Mouse (Mus musculus): ENCODE data around the gene Nfkbia.

Nfkbia gene

DNA sequence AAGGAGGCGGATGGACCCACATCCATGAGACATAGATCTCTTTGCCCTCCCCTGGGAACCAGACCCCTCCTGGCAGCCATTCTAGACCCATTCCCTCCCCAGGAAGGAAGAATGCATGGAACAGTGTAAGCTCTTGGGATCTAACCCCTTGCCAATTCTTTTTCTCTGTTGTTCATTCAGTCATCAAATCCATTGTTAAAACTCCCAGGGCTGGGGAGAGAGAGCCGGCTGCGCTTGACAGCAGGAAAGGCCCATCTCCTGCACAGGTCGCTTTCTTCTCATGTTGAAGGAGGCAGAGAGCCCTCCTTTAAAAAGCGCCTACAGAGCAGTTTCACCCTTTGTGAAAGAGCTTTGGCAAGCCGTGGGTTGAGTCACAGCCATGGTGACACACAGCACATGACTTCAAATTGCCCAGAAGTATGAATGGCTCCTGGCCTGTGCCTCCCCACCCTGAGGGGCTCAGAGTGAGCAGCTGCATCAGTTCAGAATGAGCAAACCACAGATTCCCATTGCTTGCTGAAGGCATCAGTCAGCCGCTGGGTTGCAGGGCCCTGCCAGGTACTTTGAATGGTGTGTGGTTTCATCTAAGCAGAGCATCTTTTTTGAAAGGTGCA is 26.3 kb downstream of the Nfkbia start:
- peak in 1 of 2 experiments; percentile 63 for DNase-seq (ENCODE audit: low spot score in 2 of 2)

DNA sequence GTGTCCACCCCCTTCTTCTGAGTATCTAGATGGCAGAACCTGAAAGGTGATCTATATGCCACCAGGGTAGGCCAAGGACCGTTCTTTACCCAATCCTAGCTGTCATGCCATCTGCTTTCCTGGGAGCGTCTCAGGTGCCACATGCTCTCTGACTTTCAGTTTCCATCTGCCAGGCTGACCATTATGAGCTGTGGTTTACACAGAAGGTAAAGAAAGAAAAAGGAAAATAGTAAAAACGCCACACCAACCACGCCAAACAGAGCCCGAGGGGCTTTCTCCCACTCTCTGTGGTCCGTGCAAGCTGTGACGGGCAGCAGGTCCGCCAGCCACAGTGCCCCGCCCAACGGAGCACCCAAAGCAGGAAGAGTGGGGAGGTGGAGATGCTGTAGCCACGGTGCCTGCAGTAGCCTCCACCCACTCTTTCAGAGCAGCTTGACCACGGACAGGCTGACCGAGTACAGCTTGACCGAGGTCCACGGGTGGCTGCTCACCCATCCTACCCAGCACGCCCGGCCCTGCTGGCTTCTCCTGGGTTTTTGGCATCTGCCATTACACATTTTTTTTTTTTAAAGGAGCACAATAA is 27.0 kb downstream of the Nfkbia start:
- DNase-seq (ENCODE audit: low spot score in 2 of 2), result peak in 1 of 2 experiments; percentile 49

DNA sequence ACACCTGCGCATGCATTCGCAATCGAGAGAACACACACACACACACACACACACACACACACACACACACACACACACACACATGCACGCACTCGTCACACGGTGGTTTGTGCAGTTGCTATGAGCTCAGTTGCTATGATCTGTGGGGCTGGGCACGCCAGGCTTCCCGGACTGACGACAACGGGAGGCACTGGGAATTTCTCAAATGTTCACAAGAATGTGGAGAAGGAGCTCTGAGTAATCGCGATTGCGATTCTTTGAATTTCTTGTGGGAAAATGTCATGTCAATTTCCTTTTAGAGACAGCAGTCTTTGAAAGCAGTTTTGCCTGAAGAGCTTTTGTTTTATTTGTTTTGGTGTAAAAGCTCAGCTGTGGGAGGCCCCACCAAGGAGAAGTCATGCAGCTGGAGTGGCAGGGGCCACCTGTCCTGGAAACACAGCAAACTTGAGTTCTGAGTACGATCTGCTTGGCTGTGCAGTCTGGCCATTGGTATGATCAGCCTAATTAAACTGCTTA is 27.5 kb downstream of the Nfkbia start:
- peak; percentile 40 to 41 for DNase-seq (ENCODE audit: low spot score in 2 of 2)

DNA sequence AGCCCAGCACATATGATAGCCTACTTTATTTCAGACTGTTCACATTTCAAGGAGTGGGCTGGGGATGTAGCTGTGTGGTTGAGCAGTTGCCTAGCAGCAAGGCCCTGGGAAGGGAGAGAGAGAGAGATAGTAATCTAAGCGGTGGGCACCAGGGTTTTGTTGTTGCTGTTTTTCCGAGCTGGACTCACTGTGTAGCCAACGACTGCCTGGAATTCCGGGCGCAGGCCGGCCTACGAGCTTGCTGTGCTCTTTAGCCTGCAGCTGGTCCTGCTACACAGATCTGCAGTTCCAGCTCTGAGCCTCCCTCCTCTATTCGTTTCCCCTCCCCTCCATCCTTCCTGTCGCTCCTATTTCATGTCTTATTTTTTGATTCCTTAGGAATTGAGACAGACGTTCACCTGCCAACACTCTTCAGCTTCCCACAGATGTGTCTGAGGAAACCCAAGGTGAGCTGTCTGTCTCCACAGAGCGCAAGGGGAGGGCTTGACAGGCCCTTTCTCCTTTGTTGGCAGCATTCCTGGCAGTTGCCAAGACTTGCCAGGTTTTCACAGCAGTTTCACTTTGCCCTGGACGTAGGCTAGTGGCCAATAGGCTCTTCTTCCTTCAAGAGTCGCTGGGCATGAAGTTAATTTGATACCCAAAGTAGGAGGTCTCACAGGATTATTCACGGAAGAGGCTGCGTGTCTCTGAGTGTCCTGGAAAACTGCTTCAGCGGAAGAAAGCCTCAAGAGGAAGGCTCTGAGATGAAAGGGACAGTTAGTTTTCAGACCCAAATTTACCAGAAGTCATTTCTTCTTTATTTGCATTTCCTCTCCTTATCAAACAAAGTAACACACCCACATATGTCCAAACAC is 28.2 kb downstream of the Nfkbia start:
- DNase-seq (ENCODE audit: low spot score in 2 of 2), result peak; percentile 70 to 81

DNA sequence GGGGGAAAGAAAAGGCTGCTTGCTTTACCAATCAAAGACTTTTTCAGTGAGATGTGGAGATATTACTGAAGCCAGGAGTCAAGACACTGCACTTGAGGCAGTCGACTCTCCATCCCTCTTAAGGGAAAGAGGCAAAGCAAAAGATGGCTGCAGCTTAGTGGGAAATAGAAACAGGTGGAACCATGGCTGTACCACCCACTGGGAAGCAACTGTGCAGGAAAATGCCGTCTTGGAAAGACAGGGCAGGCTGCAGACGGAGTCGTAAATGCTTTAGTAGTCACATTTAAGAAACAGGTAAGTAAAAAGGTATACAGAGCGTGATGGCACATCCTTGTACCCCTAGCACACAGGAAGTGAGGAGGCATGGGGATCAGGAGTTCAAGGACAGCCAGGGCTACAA is 29.4 kb downstream of the Nfkbia start:
- DNase-seq (ENCODE audit: low spot score in 2 of 2), result no peak

DNA sequence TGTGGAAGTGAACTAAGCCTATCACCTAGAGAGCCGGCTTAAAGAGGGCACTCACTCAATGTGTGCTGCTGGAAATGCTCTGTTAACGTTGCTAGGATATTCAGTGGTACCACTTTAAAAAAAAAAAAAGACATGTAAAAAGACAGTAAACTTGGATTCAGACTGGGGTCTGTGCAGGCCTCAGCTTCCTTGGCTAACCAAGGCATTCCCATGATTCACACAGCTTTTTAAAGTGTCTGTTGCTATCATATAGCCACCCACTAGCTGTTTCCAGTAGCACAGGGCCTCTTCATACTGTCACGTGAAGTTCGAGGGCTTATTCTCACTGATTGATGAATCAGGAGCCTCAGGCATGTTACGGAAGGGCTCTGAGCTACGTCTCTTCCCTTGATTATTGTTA is 30.0 kb downstream of the Nfkbia start:
- DNase-seq (ENCODE audit: low spot score in 2 of 2), result no peak

DNA sequence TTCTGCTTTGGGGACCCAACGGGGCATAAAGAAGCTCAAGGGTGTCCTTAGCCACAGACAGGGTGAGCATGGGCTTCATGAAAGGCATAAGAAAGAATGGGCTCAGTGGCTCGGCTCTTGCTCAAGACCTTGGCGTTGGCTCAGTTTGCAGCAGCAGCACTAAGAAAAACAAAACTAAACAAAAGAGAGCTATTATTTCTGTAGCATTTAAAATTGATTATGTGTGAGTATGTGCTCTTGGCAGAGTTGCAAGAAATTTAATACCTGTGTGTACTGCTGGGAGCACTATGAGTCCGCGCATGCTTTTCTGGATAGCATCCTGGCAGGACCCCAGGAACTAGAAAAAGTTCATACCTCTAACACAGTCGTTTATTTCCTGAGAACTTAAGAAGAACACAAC is 30.7 kb downstream of the Nfkbia start:
- DNase-seq (ENCODE audit: low spot score in 2 of 2), result peak in 1 of 2 experiments; percentile 55

DNA sequence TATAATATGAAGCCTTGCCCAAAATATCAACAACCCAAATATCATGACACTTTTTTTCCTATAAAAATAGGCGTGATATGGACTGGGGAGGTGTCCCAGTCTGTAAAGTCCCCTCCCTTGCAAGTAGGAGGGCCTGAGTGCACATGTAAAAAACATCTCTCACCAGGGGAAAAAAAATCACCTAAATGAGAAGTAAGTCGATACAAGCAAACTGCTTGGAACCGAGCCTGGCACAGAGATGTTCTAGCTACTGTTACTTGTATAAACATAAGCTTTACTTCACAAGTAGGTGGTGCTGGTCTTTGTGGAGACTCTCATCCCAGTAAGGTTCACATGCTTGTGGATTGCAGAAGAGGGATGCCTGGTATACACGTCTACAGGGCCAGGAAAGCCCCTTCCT is 31.5 kb downstream of the Nfkbia start:
- no peak for DNase-seq (ENCODE audit: low spot score in 2 of 2)

DNA sequence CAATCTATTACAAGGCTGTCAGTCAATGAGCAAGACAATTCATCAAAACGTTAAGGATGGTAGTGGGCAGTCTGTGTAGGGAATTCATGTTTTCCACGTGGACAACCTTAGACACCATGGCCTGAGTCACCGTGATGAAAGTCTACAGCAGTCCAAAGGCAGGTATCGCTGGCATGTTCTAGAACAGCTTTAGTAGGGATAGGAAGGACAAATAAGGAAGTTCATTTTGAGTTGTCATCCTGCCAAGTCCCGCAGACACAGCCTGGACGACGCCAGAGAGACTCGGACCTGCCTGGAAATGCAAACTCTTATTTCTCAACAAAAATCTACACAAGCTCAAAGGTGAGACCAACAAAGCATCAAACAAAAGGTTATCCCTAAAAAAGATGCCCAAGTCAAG is 32.7 kb downstream of the Nfkbia start:
- DNase-seq (ENCODE audit: low spot score in 2 of 2), result peak; percentile 36 to 44

DNA sequence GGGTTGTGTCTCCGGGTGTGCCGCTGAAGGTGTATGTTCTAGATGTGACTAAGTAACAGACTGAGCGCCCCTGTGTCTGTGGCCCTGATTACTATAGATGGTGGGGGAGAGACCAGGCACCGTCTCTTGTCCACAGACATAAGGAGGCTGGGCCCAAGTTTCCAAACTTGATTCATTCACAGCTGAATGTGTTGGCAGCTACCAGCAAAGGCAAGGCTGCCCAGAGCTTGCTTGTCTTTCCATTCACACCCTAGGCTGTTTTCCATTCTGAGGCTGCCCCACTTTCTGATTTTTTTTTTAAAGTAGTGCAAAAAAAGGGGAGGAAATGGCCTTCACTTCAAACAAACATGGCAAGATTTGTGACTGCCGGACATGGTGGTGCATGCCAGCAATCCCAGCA is 35.6 kb downstream of the Nfkbia start:
- no peak for DNase-seq (ENCODE audit: low spot score in 2 of 2)

DNA sequence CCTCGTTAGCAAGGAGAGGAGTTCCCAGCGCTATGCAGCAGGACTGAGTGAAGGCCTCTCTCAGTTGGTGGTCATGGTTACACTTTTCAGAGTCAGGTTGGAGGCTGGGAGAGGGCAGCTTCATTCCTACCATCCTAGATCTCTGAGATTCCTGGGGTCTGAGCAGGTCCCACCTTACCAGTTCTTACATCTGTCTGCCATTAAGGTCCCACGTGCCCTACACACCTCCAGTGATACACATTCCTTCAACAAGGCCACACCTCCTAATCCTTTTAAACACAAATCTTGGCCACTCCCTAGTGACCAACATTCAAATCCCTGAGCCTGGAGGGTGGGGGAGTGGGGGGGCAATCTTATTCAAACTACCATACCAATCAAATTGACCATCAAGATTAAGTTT is 36.3 kb downstream of the Nfkbia start:
- DNase-seq (ENCODE audit: low spot score in 2 of 2), result no peak

DNA sequence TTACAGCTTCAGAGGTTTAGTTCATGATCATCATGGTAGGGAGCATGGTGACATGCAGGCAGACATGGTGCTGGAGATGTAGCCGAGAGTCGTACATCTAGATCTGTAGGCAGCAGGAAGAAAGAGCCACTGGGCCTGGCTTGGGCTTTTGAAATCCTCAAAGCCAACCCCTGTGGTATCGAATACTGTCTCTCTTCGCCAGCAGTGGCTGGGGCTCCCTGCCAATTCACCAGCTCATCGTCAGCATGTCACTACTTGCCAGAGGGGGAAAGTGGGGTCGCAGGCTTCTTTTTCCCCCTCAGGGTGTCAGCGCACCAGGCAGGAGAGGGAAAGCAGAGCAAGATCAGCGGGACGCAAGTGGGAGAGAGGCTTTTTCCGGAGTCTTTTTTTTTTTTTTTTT is 37.2 kb downstream of the Nfkbia start:
- no peak for DNase-seq (ENCODE audit: low spot score in 2 of 2)

DNA sequence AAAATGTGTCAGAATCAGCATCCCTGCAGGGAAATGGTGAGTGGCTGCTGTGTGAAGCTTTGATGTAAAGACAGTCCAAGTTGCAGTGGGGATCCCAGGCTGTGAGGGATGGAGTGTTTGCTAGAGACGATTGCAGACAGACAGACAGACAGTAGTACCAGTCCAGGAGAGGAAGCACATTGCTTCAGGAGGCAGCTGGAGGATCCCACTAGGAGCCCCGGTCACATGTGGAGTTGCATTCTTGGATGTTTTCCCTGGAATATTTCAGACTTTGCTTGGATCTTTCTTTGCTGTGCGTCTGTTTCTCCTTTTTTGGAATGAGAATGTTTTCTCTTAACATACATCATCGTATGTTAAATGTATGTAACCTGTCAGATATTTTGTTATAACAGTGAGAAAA is 38.5 kb downstream of the Nfkbia start:
- DNase-seq (ENCODE audit: low spot score in 2 of 2), result no peak

DNA sequence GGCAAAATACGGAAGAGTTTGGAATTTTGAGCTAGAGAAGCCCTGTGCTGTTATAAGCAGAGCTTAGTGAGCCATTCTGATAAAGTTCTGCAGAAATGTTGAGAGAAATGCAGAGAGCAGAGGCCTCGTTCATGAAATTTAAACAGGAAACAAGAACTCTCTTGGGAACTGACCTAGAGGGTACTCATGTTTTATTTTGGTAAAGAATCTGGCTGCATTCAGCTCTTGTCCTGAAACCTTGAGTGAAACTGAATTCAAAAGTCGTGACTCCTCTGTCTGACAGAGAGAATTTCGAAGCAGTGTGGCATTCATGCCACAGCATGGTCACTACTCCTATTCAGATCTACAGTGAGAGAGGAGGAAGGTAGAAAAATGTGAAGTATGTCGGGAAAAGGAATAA is 39.6 kb downstream of the Nfkbia start:
- DNase-seq (ENCODE audit: low spot score in 2 of 2), result no peak

DNA sequence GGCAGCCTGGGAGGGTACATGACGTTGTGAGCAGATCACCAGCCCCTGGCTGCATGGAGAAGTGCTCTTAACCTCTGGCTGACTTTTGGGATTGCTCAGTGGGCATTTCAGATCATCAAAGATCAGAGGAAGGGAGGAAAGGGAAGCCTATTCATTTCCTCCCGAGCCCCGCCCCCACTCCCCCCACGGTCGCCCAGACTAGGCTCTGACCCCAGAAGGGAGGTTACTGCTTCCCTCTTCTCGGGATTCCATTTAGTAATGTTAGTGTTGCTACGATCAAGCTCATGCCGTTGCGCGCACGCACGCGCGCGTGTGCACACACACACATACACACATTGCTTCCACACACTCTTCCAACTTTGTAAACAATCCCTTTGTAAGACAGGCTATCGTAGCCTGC is 42.0 kb downstream of the Nfkbia start:
- no peak for DNase-seq (ENCODE audit: low spot score in 2 of 2)

DNA sequence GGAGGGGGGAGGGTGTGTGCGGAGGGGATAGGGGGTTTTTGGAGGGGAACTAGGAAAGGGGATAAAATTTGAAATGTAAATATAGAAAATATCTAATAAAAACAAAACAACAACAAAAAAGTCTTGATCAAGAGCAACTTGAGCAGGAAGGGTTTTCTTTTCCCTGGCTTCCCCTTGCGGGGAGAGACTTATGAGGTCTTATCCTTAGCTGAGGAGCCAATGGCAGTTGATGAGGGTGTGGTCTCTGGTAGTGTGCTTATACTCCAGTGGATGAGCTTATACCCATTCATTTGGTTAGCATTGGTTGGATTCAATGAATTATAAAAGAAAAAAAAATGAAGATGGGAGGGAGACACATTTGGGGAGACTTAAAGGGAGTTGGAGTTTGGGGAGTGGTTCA is 43.4 kb downstream of the Nfkbia start:
- no peak for DNase-seq (ENCODE audit: low spot score in 2 of 2)

DNA sequence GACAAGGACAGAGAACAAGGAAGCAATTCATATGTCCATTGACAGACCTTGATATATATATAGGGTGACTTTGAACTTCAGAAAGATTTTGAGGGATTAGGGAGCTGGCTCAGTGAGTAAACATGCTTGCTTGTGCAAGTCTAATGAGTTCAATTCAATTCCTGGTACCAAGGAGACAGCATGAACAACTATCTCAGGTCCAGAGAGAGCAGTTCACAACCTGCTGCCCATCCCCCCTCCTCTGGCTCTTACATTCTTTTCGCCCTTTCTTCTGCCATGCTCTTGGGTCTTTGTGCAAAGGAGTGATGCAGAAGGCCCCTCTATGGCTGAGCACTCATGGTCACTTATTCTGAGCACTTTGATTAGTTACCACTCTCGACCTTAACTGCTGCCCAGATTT is 44.0 kb downstream of the Nfkbia start:
- no peak for DNase-seq (ENCODE audit: low spot score in 2 of 2)

DNA sequence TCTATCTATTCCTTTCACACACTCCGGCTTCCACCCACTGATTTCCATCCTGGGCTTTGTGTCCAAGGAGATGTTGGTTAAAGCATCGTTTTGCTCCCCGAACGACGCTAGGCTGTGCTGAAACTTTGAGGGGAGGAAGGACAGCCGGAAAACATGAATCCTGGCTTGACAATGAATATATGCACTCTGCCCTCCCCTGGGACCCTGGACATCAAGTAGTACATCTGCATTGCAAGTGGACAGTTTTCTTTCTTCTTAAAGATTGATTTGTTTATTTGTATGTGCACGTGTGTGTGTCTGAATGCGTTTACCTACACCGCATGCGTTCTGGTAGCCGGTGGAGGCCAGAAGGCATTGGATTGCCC is 45.1 kb downstream of the Nfkbia start:
- DNase-seq (ENCODE audit: low spot score in 2 of 2), result no peak

DNA sequence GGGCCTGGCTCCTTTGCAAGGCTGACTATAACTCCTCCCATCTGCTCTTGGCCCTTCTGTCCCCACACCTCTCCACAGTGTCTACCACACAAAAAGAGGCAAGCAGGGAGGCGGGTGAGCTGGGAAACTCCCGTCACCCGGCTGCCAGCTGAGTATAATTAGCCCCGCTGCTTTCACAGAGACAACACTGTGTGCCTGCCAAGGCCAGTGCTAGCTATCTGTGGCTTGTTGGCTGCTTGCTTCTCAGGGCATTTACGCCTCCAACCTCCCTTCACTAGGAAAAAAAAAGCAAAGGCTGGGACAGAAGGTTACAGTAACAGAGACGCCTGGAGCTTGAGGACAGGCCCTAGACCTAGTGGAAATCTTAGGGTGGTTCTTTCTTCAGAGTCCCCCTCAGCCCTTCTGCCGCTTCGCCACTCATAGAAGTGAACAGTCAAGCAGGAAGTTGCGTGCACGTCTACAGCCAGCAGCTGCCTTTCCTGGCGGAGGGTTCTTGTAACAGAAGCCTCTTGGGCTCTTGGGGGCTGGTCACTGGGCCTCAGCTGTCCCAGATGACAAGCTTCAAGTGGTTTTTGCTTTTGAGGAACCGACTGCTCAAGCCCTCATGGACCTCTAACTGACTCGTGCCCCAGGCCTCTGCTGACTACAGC is 45.6 kb downstream of the Nfkbia start:
- DNase-seq (ENCODE audit: low spot score in 2 of 2), result peak in 1 of 2 experiments; percentile 71

DNA sequence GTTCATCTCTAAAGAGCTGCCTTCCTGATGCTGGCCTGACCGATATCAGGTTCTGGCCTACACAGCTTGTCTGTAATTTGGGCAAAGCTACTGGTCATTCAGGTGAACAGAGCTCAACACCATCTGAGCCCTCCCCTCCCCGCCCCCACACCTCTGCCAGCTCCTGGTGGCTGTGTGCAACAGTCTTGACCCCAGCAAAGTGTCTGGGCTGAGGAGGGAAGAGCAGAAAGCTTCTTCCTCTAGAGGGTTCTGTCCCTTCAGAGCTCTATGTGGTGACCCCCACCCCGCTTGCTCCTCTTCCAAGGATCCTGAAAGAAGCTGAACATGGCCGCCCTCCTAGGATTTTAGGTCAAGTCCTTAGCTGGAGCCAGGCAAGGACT is 46.1 kb downstream of the Nfkbia start:
- DNase-seq (ENCODE audit: low spot score in 2 of 2), result no peak

DNA sequence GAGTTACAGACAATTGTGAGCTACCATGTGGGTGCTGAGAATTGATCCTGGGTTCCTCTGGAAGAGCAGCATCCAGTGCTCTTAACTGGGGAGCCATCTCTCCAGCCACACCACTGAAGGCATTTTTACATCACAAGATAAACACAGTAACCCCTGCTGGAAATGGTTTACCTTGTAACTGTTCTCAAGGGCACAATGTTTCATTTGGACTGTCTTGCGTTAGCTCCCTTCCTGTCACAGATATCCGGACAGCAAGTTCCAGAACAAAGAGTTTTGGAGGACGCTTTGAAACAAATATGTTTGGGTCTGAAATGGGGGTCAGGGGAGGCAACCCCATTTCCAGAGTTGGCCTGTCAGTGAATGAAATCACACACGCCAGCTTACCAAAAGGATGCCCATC is 46.9 kb downstream of the Nfkbia start:
- no peak for DNase-seq (ENCODE audit: low spot score in 2 of 2)

DNA sequence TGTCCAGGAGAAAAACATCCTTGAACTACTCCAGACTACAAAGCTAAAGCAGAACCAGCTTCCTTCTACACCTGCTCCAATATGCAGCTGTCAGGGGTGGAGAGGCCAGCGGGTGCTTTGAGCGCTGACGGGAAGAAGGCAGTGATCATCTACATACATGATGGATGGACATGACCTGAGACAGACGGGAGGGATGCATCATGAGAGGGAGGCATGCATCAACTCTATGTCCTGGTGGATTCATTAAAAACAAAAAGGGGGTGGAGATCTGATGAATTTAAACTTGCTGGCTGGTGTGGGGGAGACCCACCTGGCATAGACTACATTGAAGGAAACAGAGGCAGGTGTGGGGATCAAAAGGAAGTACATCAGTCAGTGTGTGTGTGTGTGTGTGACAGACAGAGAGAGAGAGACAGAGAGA is 48.4 kb downstream of the Nfkbia start:
- DNase-seq (ENCODE audit: low spot score in 2 of 2), result no peak
